Mouse (Mus musculus) testis, adult 2 months (tissue): ENCODE measurements around the gene 1700029H14Rik.

Experiments
- CTCF ChIP-seq: fragments of 200-500 bp; IDR thresholded peaks from 2 replicates; pipeline ENCODE4 v1.5.1; 2012; ENCODE audit warnings: low read depth, mild to moderate bottlenecking, inconsistent platforms, low read length, moderate library complexity; ENCODE audit not compliant: control insufficient read depth, insufficient read depth, insufficient replicate concordance
- POLR2A ChIP-seq: fragments of 200-500 bp; IDR thresholded peaks from 2 replicates; pipeline ENCODE4 v1.6.1; 2012; ENCODE audit warnings: low read depth, mild to moderate bottlenecking, inconsistent platforms, low read length, moderate library complexity; ENCODE audit not compliant: control insufficient read depth

- TF ChIP-seq POLR2A (no peak), CTCF (no peak)
These were observed 42.8 kb downstream of the 1700029H14Rik start for GRCm38 (mm10) chr8:13519503-13519902.
